Mouse (Mus musculus) mouse embryonic stem cell (cell line): ENCODE data around the gene Erv3.

Experiments used
- in situ Hi-C, 2 experiments: fragments of 300-500 bp; cut with MboI; formaldehyde crosslinking; loops; 1 replicate in 1 of 2; 3 replicates in 1 of 2; pipeline ENCODE4 v1.14.3; 2019 to 2020; ENCODE audit warnings: low sequenced_read_pairs in 2 of 2, low pct_unique_long_range_greater_than_20kb in 1 of 2, mixed read lengths in 1 of 2; ENCODE audit not compliant: unreplicated experiment in 1 of 2

Erv3 gene

GRCm38 (mm10) chr2:131806863-131807262 lies 52.7 kb downstream of the Erv3 start:
- in situ Hi-C loops: loop anchor here (10.0 to 25.0 kb wide), 2 partner anchors 52 to 130 kb away; no protein-coding TSS in a partner anchor

- in situ Hi-C loops: loop anchor here (10.0 to 25.0 kb wide), 2 partner anchors 51 to 132 kb away; no protein-coding TSS in a partner anchor
Observed at GRCm38 (mm10) chr2:131805306-131805705, 54.2 kb downstream of the Erv3 start.

DNA sequence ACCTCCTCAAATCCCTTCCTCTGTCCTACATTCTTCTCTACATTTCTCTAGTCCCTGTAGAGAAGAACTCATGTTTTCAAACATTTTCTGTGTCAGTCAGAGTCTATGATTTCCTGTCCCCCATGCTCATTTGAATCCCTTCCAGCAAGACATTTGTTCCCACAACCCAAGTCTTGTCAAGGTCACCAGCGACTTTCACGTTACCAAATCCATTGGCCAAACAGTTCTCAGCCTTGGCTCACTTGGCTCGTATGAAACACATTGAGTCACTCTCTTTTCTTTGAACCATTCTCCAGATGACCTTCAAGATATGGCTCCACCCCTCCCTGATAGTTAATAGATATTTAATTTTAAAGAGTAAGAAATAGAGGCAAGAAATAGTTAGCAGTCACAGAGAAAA lies 55.7 kb downstream of the Erv3 start:
- in situ Hi-C loops: loop anchor here (10.0 to 25.0 kb wide), 2 partner anchors 49 to 134 kb away; no protein-coding TSS in a partner anchor
